Mouse (Mus musculus) gonadal fat pad, adult 2 months (tissue): ENCODE results near the gene 4930564D02Rik. TPM values are rescaled to one million over a fixed set of nuclear protein-coding genes. Genes with fewer than 3 reads are reported as not detected.

Experiments used
- DNase-seq: peaks from one replicate; pipeline ENCODE4 v3.0.0-alpha.2; 2012; ENCODE audit warnings: low read depth
- polyA plus RNA-seq: library from polyadenylated mRNA; depleted of rRNA; stranded (reverse); fragments of >200 nt; gene quantifications from 2 replicates; pipeline ENCODE4 v1.2.3, GENCODE M21; 2012; rRNA removed

The 4930564D02Rik gene
- polyA plus RNA-seq = not detected in 2 replicates

- DNase-seq = no peak
Observed at GRCm38 (mm10) chr3:105066544-105066943, at the start of gene 4930564D02Rik. 4930564D02Rik (plus strand) TSS chr3:105066844.

- DNase-seq = no peak
Observed at GRCm38 (mm10) chr3:105017314-105017713, 49.3 kb upstream of the 4930564D02Rik start.

GRCm38 (mm10) chr3:105018085-105018782, 48.4 kb upstream of the 4930564D02Rik start:
- no peak for DNase-seq

GRCm38 (mm10) chr3:105018783-105019105, 47.9 kb upstream of the 4930564D02Rik start:
- DNase-seq = no peak

- DNase-seq = no peak
Observed at GRCm38 (mm10) chr3:105019826-105020692, 46.6 kb upstream of the 4930564D02Rik start.

GRCm38 (mm10) chr3:105023371-105024005, 43.2 kb upstream of the 4930564D02Rik start:
- DNase-seq = no peak

GRCm38 (mm10) chr3:105036281-105036847, 30.3 kb upstream of the 4930564D02Rik start:
- DNase-seq = no peak

- no peak for DNase-seq
Observed at GRCm38 (mm10) chr3:105037240-105037770, 29.3 kb upstream of the 4930564D02Rik start.

GRCm38 (mm10) chr3:105040002-105040401, 26.6 kb upstream of the 4930564D02Rik start:
- DNase-seq = no peak

- no peak for DNase-seq
Observed at GRCm38 (mm10) chr3:105040983-105041625, 25.5 kb upstream of the 4930564D02Rik start.

GRCm38 (mm10) chr3:105043746-105044145, 22.9 kb upstream of the 4930564D02Rik start:
- DNase-seq = no peak

GRCm38 (mm10) chr3:105046870-105047269, 19.8 kb upstream of the 4930564D02Rik start:
- no peak for DNase-seq

- DNase-seq = no peak
Observed at GRCm38 (mm10) chr3:105047616-105048015, 19.0 kb upstream of the 4930564D02Rik start.

- no peak for DNase-seq
Observed at GRCm38 (mm10) chr3:105049848-105050247, 16.8 kb upstream of the 4930564D02Rik start.

- DNase-seq = no peak
Observed at GRCm38 (mm10) chr3:105051103-105051502, 15.5 kb upstream of the 4930564D02Rik start.

- DNase-seq = no peak
Observed at GRCm38 (mm10) chr3:105052171-105052936, 14.3 kb upstream of the 4930564D02Rik start.

- peak; percentile 77 for DNase-seq
Observed at GRCm38 (mm10) chr3:105052937-105053697, 13.5 kb upstream of the 4930564D02Rik start, which contains the start of gene Cttnbp2nl. Cttnbp2nl (minus strand) TSS chr3:105053146.

GRCm38 (mm10) chr3:105053698-105054001, 13.0 kb upstream of the 4930564D02Rik start:
- no peak for DNase-seq

GRCm38 (mm10) chr3:105054952-105055351, 11.7 kb upstream of the 4930564D02Rik start:
- no peak for DNase-seq

GRCm38 (mm10) chr3:105055666-105056065, 11.0 kb upstream of the 4930564D02Rik start:
- no peak for DNase-seq
